Mouse (Mus musculus) neural tube, embryonic 14.5 days (tissue): ENCODE data around the gene Eif4e3. TPM values are rescaled to one million over a fixed set of nuclear protein-coding genes. Genes with fewer than 3 reads are reported as not detected.

Experiments
- ATAC-seq: fragments of 200-750 bp; cut with Nextera tagmentation; 2 replicates; pipeline ENCODE4 v1.8.0; 2017; ENCODE audit warnings: low read depth, mild to moderate bottlenecking, moderate TSS enrichment, moderate library complexity
- H3K27ac ChIP-seq: fragments of 300-500 bp; sonication (generic); 2 replicates; pipeline ENCODE4 v1.5.1; 2014; ENCODE audit warnings: low read depth, mild to moderate bottlenecking, control low read depth, low read length, moderate library complexity, mixed read lengths
- H3K27me3 ChIP-seq: fragments of 300-500 bp; sonication (generic); 2 replicates; pipeline ENCODE4 v1.6.1; 2014; ENCODE audit warnings: low read length; ENCODE audit not compliant: control insufficient read depth, insufficient read depth
- H3K36me3 ChIP-seq: fragments of 300-500 bp; sonication (generic); 2 replicates; pipeline ENCODE4 v1.6.1; 2014; ENCODE audit warnings: low read length, mixed read lengths; ENCODE audit not compliant: control insufficient read depth, insufficient read depth
- H3K4me1 ChIP-seq: fragments of 300-500 bp; sonication (generic); 2 replicates; pipeline ENCODE4 v1.6.1; 2014; ENCODE audit warnings: low read length; ENCODE audit not compliant: control insufficient read depth, insufficient read depth
- H3K4me2 ChIP-seq: fragments of 300-500 bp; sonication (generic); 2 replicates; pipeline ENCODE4 v1.6.1; 2014; ENCODE audit warnings: mild to moderate bottlenecking, low read depth, low read length, control low read depth
- H3K4me3 ChIP-seq: fragments of 300-500 bp; sonication (generic); 2 replicates; pipeline ENCODE4 v1.5.1; 2014; ENCODE audit warnings: low read depth, low read length, control low read depth, mixed read lengths
- H3K9ac ChIP-seq: fragments of 300-500 bp; sonication (generic); replicated peaks from 2 replicates; pipeline ENCODE4 v1.6.1; 2014; ENCODE audit warnings: low read depth, mild to moderate bottlenecking, control low read depth, low read length, mixed read lengths
- H3K9me3 ChIP-seq: fragments of 300-500 bp; sonication (generic); 2 replicates; pipeline ENCODE4 v1.6.1; 2016; ENCODE audit warnings: low read length; ENCODE audit not compliant: control insufficient read depth
- WGBS: fragments of 180-500 bp; shearing (Covaris S2); extraction: QIAGEN DNeasy Blood & Tissue Kit; methylation state at CpG from one replicate; pipeline ENCODE4 v1.1.7; 2014; 5-methylcytosine and 5-hydroxymethylcytosine counted together
- polyA plus RNA-seq: library from polyadenylated mRNA; unstranded; fragments of >200 nt; fragmentation: Nextera tagmentation; extraction: Ambion mirVana; gene quantifications from 2 replicates; pipeline ENCODE4 v1.2.1, GENCODE M21; 2014

The Eif4e3 gene
- polyA plus RNA-seq, 1 experiment from 2014 or later = 6.8 TPM

DNA sequence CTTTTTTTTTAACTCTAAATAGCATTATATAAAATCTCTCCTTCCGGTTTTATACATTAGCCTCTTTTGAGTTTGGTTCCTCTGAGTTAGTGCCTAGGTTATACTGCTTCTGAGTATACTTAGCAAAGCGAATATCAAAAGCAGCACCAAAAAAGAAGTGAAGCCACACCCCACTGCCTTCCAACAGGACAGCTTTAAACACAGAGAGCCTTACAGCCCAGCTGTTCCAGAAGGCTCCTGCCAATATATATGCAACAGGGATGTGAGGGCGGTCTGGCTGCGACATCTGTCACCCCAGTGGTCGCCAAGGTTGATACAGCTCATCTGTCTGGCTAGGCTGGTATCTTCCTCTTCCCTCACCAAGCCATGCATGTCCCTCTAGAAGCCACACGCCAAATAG lies 90.9 kb downstream of the Eif4e3 start:
- no peak for ATAC-seq
- Histone ChIP-seq H3K4me2 (no peak overlapping the region), H3K9ac (no peak overlapping the region), H3K4me3 (no peak overlapping the region), H3K4me1 (no peaks in the 10 kb centered on the region), H3K9me3 (no peaks in the 10 kb centered on the region), H3K27ac (no peak overlapping the region), H3K36me3 (no peaks in the 10 kb centered on the region), H3K27me3 (no peaks in the 10 kb centered on the region)
- 79% methylated on average over 6 of the region's 6 CpGs for WGBS

Other genes starting within 250 kb of the Eif4e3 start
- 52.4 and 67.7 TPM in 2 replicates for gene Foxp1, start 144.1 kb downstream of the Eif4e3 start, polyA plus RNA-seq
- 3.0 and 4.5 TPM in 2 replicates for gene Gm20696, start within 50 bp of the Eif4e3 start, polyA plus RNA-seq
- 21.0 and 21.7 TPM in 2 replicates for gene Gpr27, start 25.9 kb upstream of the Eif4e3 start, polyA plus RNA-seq
- gene Prok2, start 59.6 kb upstream of the Eif4e3 start, polyA plus RNA-seq = not detected in 2 replicates